Mouse (Mus musculus): ENCODE results near the gene Ebf1. TPM values are rescaled to one million over a fixed set of nuclear protein-coding genes. Genes with fewer than 3 reads are reported as not detected.
A peak's percentile ranks its signal among the peaks of the same experiment; 100 is the strongest.
"Not testable (repeated sequence)": the region's sequence is repeated elsewhere in the genome, so short reads cannot be mapped to it uniquely, and the experiment has no call there.

Ebf1 gene
- total RNA-seq (2021) = 1 to 10 TPM; 3.7 to 5.2 TPM
- long read RNA-seq, partial matches to known transcripts = 0 of 1 reads
- long read RNA-seq, other reads (novel, unspliced or antisense) = 1 of 1 reads

- peak; percentile 53 to 66 for DNase-seq (ENCODE audit: low spot score in 2 of 2)
Observed at GRCm38 (mm10) chr11:44616788-44617712, at the start of gene Ebf1. Gene Ebf1, plus strand, starts transcription at chr11:44617317.

- not testable (repeated sequence) for DNase-seq (ENCODE audit: low spot score in 2 of 2)
Observed at GRCm38 (mm10) chr11:44570336-44570735, 46.8 kb upstream of the Ebf1 start.

GRCm38 (mm10) chr11:44572781-44573180, 44.3 kb upstream of the Ebf1 start:
- no peak for DNase-seq (ENCODE audit: low spot score in 2 of 2)

GRCm38 (mm10) chr11:44573396-44573795, 43.7 kb upstream of the Ebf1 start:
- no peak for DNase-seq (ENCODE audit: low spot score in 2 of 2)

- no peak for DNase-seq (ENCODE audit: low spot score in 2 of 2)
Observed at GRCm38 (mm10) chr11:44574391-44574790, 42.7 kb upstream of the Ebf1 start.

- no peak for DNase-seq (ENCODE audit: low spot score in 2 of 2)
Observed at GRCm38 (mm10) chr11:44574820-44575219, 42.3 kb upstream of the Ebf1 start.

- no peak for DNase-seq (ENCODE audit: low spot score in 2 of 2)
Observed at GRCm38 (mm10) chr11:44577911-44578310, 39.2 kb upstream of the Ebf1 start.

GRCm38 (mm10) chr11:44581277-44581683, 35.8 kb upstream of the Ebf1 start:
- DNase-seq (ENCODE audit: low spot score in 2 of 2) = no peak

GRCm38 (mm10) chr11:44586047-44586696, 30.9 kb upstream of the Ebf1 start:
- peak; percentile 80 to 84 for DNase-seq (ENCODE audit: low spot score in 2 of 2)

GRCm38 (mm10) chr11:44593016-44593415, 24.1 kb upstream of the Ebf1 start:
- DNase-seq (ENCODE audit: low spot score in 2 of 2) = no peak

GRCm38 (mm10) chr11:44594768-44595167, 22.3 kb upstream of the Ebf1 start:
- DNase-seq (ENCODE audit: low spot score in 2 of 2) = no peak

GRCm38 (mm10) chr11:44606881-44607280, 10.2 kb upstream of the Ebf1 start:
- no peak for DNase-seq (ENCODE audit: low spot score in 2 of 2)

GRCm38 (mm10) chr11:44608646-44609045, 8.5 kb upstream of the Ebf1 start:
- DNase-seq (ENCODE audit: low spot score in 2 of 2) = no peak

- peak; percentile 90 to 92 for DNase-seq (ENCODE audit: low spot score in 2 of 2)
Observed at GRCm38 (mm10) chr11:44610971-44611781, 5.9 kb upstream of the Ebf1 start.

GRCm38 (mm10) chr11:44612156-44612555, 5.0 kb upstream of the Ebf1 start:
- DNase-seq (ENCODE audit: low spot score in 2 of 2) = no peak

GRCm38 (mm10) chr11:44612681-44613410, 4.3 kb upstream of the Ebf1 start:
- DNase-seq (ENCODE audit: low spot score in 2 of 2) = no peak

- DNase-seq (ENCODE audit: low spot score in 2 of 2) = no peak
Observed at GRCm38 (mm10) chr11:44613411-44614180, 3.5 kb upstream of the Ebf1 start.

GRCm38 (mm10) chr11:44616078-44616787, 884 bp upstream of the Ebf1 start:
- no peak for DNase-seq (ENCODE audit: low spot score in 2 of 2)

Data from layer of hippocampus, postnatal 10 days (tissue).